Mouse (Mus musculus) CD4-positive, CD25-positive, alpha-beta regulatory T cell, adult 9 weeks (primary cell): ENCODE results near the gene Tpm4. TPM values are rescaled to one million over a fixed set of nuclear protein-coding genes. Genes with fewer than 3 reads are reported as not detected.

Source experiments
- polyA plus RNA-seq: library from polyadenylated mRNA; unstranded; fragments of 100-300 nt; shearing (Covaris generic); gene quantifications from one replicate; pipeline ENCODE4 v1.2.1, GENCODE M21; 2017

The Tpm4 gene
- polyA plus RNA-seq = 240 TPM

GRCm38 (mm10) chr8:72134756-72135445 is at the start of gene Tpm4:
TSS of gene Tpm4 (plus strand) at chr8:72134975.

GRCm38 (mm10) chr8:72106740-72107139 is 28.0 kb upstream of the Tpm4 start, which contains the start of gene Olfr374:
TSS of gene Olfr374 (plus strand) at chr8:72107040.

GRCm38 (mm10) chr8:72160707-72161697 is 26.2 kb downstream of the Tpm4 start, which contains the start of gene Rab8a:
TSS of gene Rab8a (plus strand) at chr8:72161200.

GRCm38 (mm10) chr8:72189417-72190214 is 54.8 kb downstream of the Tpm4 start, which contains the start of gene Hsh2d:
TSS of gene Hsh2d (plus strand) at chr8:72189638.

Other genes with a start within 250 kb of the Tpm4 start
- gene Zfp882, start 226.4 kb upstream of the Tpm4 start, polyA plus RNA-seq = 7.9 TPM
- 20.8 TPM for gene Zfp617, start 226.3 kb upstream of the Tpm4 start, polyA plus RNA-seq
- gene Zfp961, start 183.9 kb upstream of the Tpm4 start, polyA plus RNA-seq = 29.6 TPM
- gene Cyp4f18, start 125.3 kb upstream of the Tpm4 start, polyA plus RNA-seq = 0.92 TPM
- not detected for gene Olfr372, start 93.8 kb upstream of the Tpm4 start, polyA plus RNA-seq
- gene Olfr373, start 51.8 kb upstream of the Tpm4 start, polyA plus RNA-seq = 0.26 TPM
- gene Olfr374, start 27.9 kb upstream of the Tpm4 start, polyA plus RNA-seq = 0.19 TPM
- gene Rab8a, start 26.2 kb downstream of the Tpm4 start, polyA plus RNA-seq = 226 TPM
- 35.8 TPM for gene Hsh2d, start 54.7 kb downstream of the Tpm4 start, polyA plus RNA-seq
- gene Cib3, start 77.9 kb downstream of the Tpm4 start, polyA plus RNA-seq = 0.14 TPM
- not detected for gene Gm11034, start 78.7 kb downstream of the Tpm4 start, polyA plus RNA-seq
- 123 TPM for gene Fam32a, start 84.8 kb downstream of the Tpm4 start, polyA plus RNA-seq
- gene Ap1m1, start 105.0 kb downstream of the Tpm4 start, polyA plus RNA-seq = 194 TPM
- 3.9 TPM for gene Gm10282, start 170.3 kb downstream of the Tpm4 start, polyA plus RNA-seq
- gene Klf2, start 184.1 kb downstream of the Tpm4 start, polyA plus RNA-seq = 15.6 TPM